17 mouse cellular contexts compared by ENCODE assay signal in the genomic region with DNA sequence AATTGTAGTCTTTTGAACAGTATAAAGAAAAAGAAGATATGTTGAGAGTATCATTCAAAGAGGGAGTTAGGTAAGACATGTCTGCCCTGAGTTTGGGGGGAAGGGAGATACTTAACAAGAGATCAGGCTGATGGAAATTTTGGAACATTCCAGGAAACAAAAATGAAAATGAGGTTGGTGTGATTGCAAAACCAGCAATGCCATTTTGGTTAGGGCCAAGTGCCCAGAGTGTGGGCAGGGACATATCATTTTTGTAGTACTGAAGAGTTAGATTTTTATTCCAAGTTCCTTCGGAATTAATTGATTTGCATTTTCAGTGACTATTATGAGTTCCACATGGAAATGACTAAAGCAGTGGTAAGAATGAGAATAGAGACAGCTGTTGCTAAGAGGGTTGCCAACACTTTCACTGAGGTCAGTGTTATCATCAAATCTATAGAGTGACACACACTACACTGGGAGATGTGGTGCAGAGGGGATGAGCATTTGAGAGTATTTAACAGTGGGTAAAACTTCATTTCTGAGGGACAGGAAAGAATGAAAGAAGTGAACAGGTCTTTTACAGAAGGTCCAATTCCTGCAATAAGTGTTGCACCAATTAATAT.
"Had no signal": no experiment of that assay in that cellular context is flagged by ENCODE, and none has a peak within 500 bp of the region (broad histone marks: within the 10 kb centered on the region; RNA-seq: fewer than 3 reads in every experiment).

No protein-coding gene starts in this region.

- H3K27ac ChIP-seq: midbrain, embryonic 10.5 days; midbrain, embryonic 12.5 days; midbrain, embryonic 15.5 days; neural tube, embryonic 13.5 days; neural tube, embryonic 15.5 days had no signal

- H3K9me3 ChIP-seq: midbrain, embryonic 10.5 days; midbrain, embryonic 12.5 days; midbrain, embryonic 15.5 days; neural tube, embryonic 13.5 days; neural tube, embryonic 15.5 days had no signal

- DNase-seq: lung, adult 18-20 months; lung, embryonic 14.5 days; lung, postnatal 10 days; lung, postnatal 4 days; retina, postnatal 1 day; right cerebral cortex, adult 18-20 months; right cerebral cortex, postnatal 25 days; right cerebral cortex, postnatal 4 days; spleen, adult 18-20 months; thymus, adult 2 months; thymus, postnatal 25 days; thymus, postnatal 4 days had no signal

- H3K4me1 ChIP-seq: midbrain, embryonic 10.5 days; midbrain, embryonic 12.5 days; midbrain, embryonic 15.5 days; neural tube, embryonic 13.5 days; neural tube, embryonic 15.5 days had no signal

- H3K9ac ChIP-seq: lung, embryonic 14.5 days; midbrain, embryonic 12.5 days; midbrain, embryonic 15.5 days; neural tube, embryonic 13.5 days; neural tube, embryonic 15.5 days had no signal

- H3K36me3 ChIP-seq: midbrain, embryonic 10.5 days; midbrain, embryonic 12.5 days; midbrain, embryonic 15.5 days; neural tube, embryonic 13.5 days; neural tube, embryonic 15.5 days had no signal

- H3K4me3 ChIP-seq: midbrain, embryonic 10.5 days; midbrain, embryonic 12.5 days; midbrain, embryonic 15.5 days; neural tube, embryonic 13.5 days; neural tube, embryonic 15.5 days had no signal

- H3K4me2 ChIP-seq: lung, embryonic 14.5 days; midbrain, embryonic 12.5 days; midbrain, embryonic 15.5 days; neural tube, embryonic 13.5 days; neural tube, embryonic 15.5 days had no signal

- H3K27me3 ChIP-seq: midbrain, embryonic 12.5 days; midbrain, embryonic 15.5 days; neural tube, embryonic 13.5 days; neural tube, embryonic 15.5 days had no signal

- ATAC-seq: midbrain, embryonic 15.5 days had no signal
